Mouse (Mus musculus): ENCODE data around the gene Mthfd1. TPM values are rescaled to one million over a fixed set of nuclear protein-coding genes. Genes with fewer than 3 reads are reported as not detected.

Mthfd1 gene
- polyA plus RNA-seq, 1 experiment from 2014 or later: 127 TPM

DNA sequence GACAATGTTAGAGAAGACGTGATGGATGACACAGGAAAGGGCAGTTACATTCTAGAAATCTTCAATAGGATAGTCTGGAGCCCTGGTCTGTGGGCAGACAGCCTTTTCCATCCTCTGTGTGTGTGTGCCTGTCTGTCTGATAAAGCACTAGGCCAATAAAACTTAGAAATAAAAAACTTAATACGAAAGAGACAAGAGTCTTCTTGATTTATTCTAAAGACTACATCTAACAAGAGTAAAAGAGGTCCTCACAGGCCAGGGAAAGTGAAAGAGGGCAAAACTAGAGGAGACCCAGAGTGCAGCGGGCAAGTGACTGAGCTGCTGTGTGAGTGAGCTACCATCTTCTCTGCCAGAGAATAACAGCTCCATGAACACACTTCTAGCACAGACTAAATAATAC lies 111.2 kb downstream of the Mthfd1 start:
- ATAC-seq (ENCODE audit: low FRiP score, low TSS enrichment): no peak
- no peak overlapping the region for H3K9ac ChIP-seq (replicated peaks; ENCODE audit: low read length)
- H3K4me2 ChIP-seq (replicated peaks; ENCODE audit: low read depth, low read length): no peak overlapping the region
- H3K4me1 ChIP-seq (ENCODE audit: insufficient read depth, low read length): peaks cover 28% of the 10 kb centered on the region
- H3K36me3 ChIP-seq (ENCODE audit: insufficient read depth, low read length): 0 out of 2 replicates have a peak, but pooled peaks cover 2% of the 10 kb centered on the region
- H3K27ac ChIP-seq (ENCODE audit: low read length): no peak overlapping the region
- H3K27me3 ChIP-seq (ENCODE audit: insufficient read depth, low read length): no peaks in the 10 kb centered on the region
- WGBS: 79% methylated on average over 3 of the region's 3 CpGs
- no peak overlapping the region for H3K4me3 ChIP-seq (ENCODE audit: low read length)
- no peaks in the 10 kb centered on the region for H3K9me3 ChIP-seq (ENCODE audit: low read length)

- Histone ChIP-seq H3K27me3 (ENCODE audit: insufficient read depth, low read length) (no peaks in the 10 kb centered on the region), H3K9me3 (ENCODE audit: low read length) (no peaks in the 10 kb centered on the region), H3K27ac (ENCODE audit: low read length) (peak overlapping the region; percentile 100), H3K4me3 (ENCODE audit: low read length) (peak overlapping the region; percentile 97), H3K36me3 (ENCODE audit: insufficient read depth, low read length) (0 out of 2 replicates have a peak, but pooled peaks cover 2% of the 10 kb centered on the region), H3K9ac (replicated peaks; ENCODE audit: low read length) (peak overlapping the region; percentile 100; the same call in 1 of the 2 replicates), H3K4me1 (ENCODE audit: insufficient read depth, low read length) (peaks cover 32% of the 10 kb centered on the region), H3K4me2 (replicated peaks; ENCODE audit: low read depth, low read length) (peak overlapping the region; percentile 78)
- 13% methylated on average over 14 of the region's 14 CpGs for WGBS
- no peak for ATAC-seq (ENCODE audit: low FRiP score, low TSS enrichment)
Observed at GRCm38 (mm10) chr12:76367096-76367995, 112.2 kb downstream of the Mthfd1 start.

- no peak for ATAC-seq (ENCODE audit: low FRiP score, low TSS enrichment)
- peak overlapping the region; percentile 100 for H3K27ac ChIP-seq (ENCODE audit: low read length)
- WGBS: 5% methylated on average over 9 of the region's 9 CpGs
Observed at GRCm38 (mm10) chr12:76368201-76368789, 113.2 kb downstream of the Mthfd1 start.

GRCm38 (mm10) chr12:76368790-76369205 lies 113.7 kb downstream of the Mthfd1 start:
- under 1% methylated on average over 26 of the region's 26 CpGs for WGBS
- Histone ChIP-seq H3K27ac (ENCODE audit: low read length) (peak overlapping the region; percentile 100), H3K9ac (replicated peaks; ENCODE audit: low read length) (peak overlapping the region; percentile 100), H3K9me3 (ENCODE audit: low read length) (no peaks in the 10 kb centered on the region), H3K36me3 (ENCODE audit: insufficient read depth, low read length) (0 out of 2 replicates have a peak, but pooled peaks cover 2% of the 10 kb centered on the region), H3K4me1 (ENCODE audit: insufficient read depth, low read length) (peaks cover 39% of the 10 kb centered on the region), H3K4me2 (replicated peaks; ENCODE audit: low read depth, low read length) (peak overlapping the region; percentile 78), H3K27me3 (ENCODE audit: insufficient read depth, low read length) (no peaks in the 10 kb centered on the region), H3K4me3 (ENCODE audit: low read length) (peak overlapping the region; percentile 97)
- peak; percentile 12 for ATAC-seq (ENCODE audit: low FRiP score, low TSS enrichment)

More at GRCm38 (mm10) chr12:76368201-76368789, 113.2 kb downstream of the Mthfd1 start:
- Histone ChIP-seq H3K4me3 (ENCODE audit: low read length) (peak overlapping the region; percentile 97), H3K9me3 (ENCODE audit: low read length) (no peaks in the 10 kb centered on the region), H3K9ac (replicated peaks; ENCODE audit: low read length) (peak overlapping the region; percentile 100), H3K36me3 (ENCODE audit: insufficient read depth, low read length) (0 out of 2 replicates have a peak, but pooled peaks cover 2% of the 10 kb centered on the region), H3K4me2 (replicated peaks; ENCODE audit: low read depth, low read length) (peak overlapping the region; percentile 78), H3K4me1 (ENCODE audit: insufficient read depth, low read length) (peaks cover 38% of the 10 kb centered on the region), H3K27me3 (ENCODE audit: insufficient read depth, low read length) (no peaks in the 10 kb centered on the region)

Other genes with a start within 250 kb of the Mthfd1 start
- 0.51 and 0.63 TPM in 2 replicates for gene Esr2, start 78.0 kb upstream of the Mthfd1 start, polyA plus RNA-seq (2015; fragmentation: Nextera tagmentation; extraction: Ambion mirVana)
- gene Tex21, start 8.6 kb upstream of the Mthfd1 start, polyA plus RNA-seq (2015; fragmentation: Nextera tagmentation; extraction: Ambion mirVana): 0.10 TPM in 1 of 2 replicates, not detected in the other
- gene Akap5, start 69.6 kb downstream of the Mthfd1 start, polyA plus RNA-seq (2015; fragmentation: Nextera tagmentation; extraction: Ambion mirVana): 1.4 and 1.9 TPM in 2 replicates
- gene Zbtb25, start 114.3 kb downstream of the Mthfd1 start, polyA plus RNA-seq (2015; fragmentation: Nextera tagmentation; extraction: Ambion mirVana): 14.0 and 15.2 TPM in 2 replicates
- 10.0 and 10.5 TPM in 2 replicates for gene Zbtb1, start 115.0 kb downstream of the Mthfd1 start, polyA plus RNA-seq (2015; fragmentation: Nextera tagmentation; extraction: Ambion mirVana)
- 11.0 and 12.5 TPM in 2 replicates for gene Hspa2, start 148.9 kb downstream of the Mthfd1 start, polyA plus RNA-seq (2015; fragmentation: Nextera tagmentation; extraction: Ambion mirVana)
- 4.0 and 4.3 TPM in 2 replicates for gene Ppp1r36, start 162.2 kb downstream of the Mthfd1 start, polyA plus RNA-seq (2015; fragmentation: Nextera tagmentation; extraction: Ambion mirVana)